Mouse (Mus musculus) spleen, postnatal 10 days (tissue): ENCODE measurements at regions not wholly inside any gene's neighbourhood (a gene's known extent, or its start where the extent isn't known, plus 50 kb on each side); places are given as distances from the start of the nearest gene placed in this dataset.

ENCODE experiments used
- DNase-seq, 2 experiments: peaks; one replicate each; pipeline ENCODE4 v3.0.0; 2021 to 2022; ENCODE audit warnings: low spot score in 2 of 2

- DNase-seq: no peak
These were observed 203.0 kb downstream of the Sptssa start for GRCm38 (mm10) chr12:54453343-54453742.

GRCm38 (mm10) chr12:54450369-54450768 is 206.0 kb downstream of the Sptssa start:
- DNase-seq: no peak

- DNase-seq: no peak
These were observed 208.2 kb downstream of the Sptssa start for GRCm38 (mm10) chr12:54448221-54448620.

GRCm38 (mm10) chr12:54447354-54447753 is 209.0 kb downstream of the Sptssa start:
- no peak for DNase-seq

- DNase-seq: no peak
These were observed 210.0 kb downstream of the Sptssa start for GRCm38 (mm10) chr12:54446356-54446755.

- no peak for DNase-seq
These were observed 212.0 kb downstream of the Sptssa start for GRCm38 (mm10) chr12:54444416-54444815.

- peak in 1 of 2 experiments; percentile 21 for DNase-seq
These were observed 213.1 kb downstream of the Sptssa start for GRCm38 (mm10) chr12:54443285-54443684.

- DNase-seq: no peak
These were observed 214.0 kb downstream of the Sptssa start for GRCm38 (mm10) chr12:54442408-54442807.

- no peak for DNase-seq
These were observed 215.4 kb downstream of the Sptssa start for GRCm38 (mm10) chr12:54440851-54441593.

GRCm38 (mm10) chr12:54438793-54439192 is 217.6 kb downstream of the Sptssa start:
- no peak for DNase-seq

GRCm38 (mm10) chr12:54425236-54425635 is 221.6 kb upstream of the Egln3 start:
- no peak for DNase-seq

GRCm38 (mm10) chr12:54414829-54415228 is 211.2 kb upstream of the Egln3 start:
- no peak for DNase-seq

GRCm38 (mm10) chr12:54414201-54414600 is 210.5 kb upstream of the Egln3 start:
- DNase-seq: no peak

- no peak for DNase-seq
These were observed 206.5 kb upstream of the Egln3 start for GRCm38 (mm10) chr12:54410038-54410605.

- DNase-seq: no peak
These were observed 205.2 kb upstream of the Egln3 start for GRCm38 (mm10) chr12:54408906-54409305.

- DNase-seq: no peak
These were observed 203.7 kb upstream of the Egln3 start for GRCm38 (mm10) chr12:54407301-54407896.

- DNase-seq: peak; percentile 22 to 44
These were observed 201.4 kb upstream of the Egln3 start for GRCm38 (mm10) chr12:54405066-54405465.

GRCm38 (mm10) chr12:54402591-54402990 is 198.9 kb upstream of the Egln3 start:
- no peak for DNase-seq

- DNase-seq: no peak
These were observed 198.0 kb upstream of the Egln3 start for GRCm38 (mm10) chr12:54401665-54402064.

GRCm38 (mm10) chr12:54400084-54400483 is 196.4 kb upstream of the Egln3 start:
- no peak for DNase-seq

GRCm38 (mm10) chr12:54398080-54398479 is 194.4 kb upstream of the Egln3 start:
- DNase-seq: no peak

- no peak for DNase-seq
These were observed 193.3 kb upstream of the Egln3 start for GRCm38 (mm10) chr12:54396952-54397351.

GRCm38 (mm10) chr12:54396341-54396740 is 192.7 kb upstream of the Egln3 start:
- DNase-seq: no peak
